Mouse (Mus musculus): ENCODE data around the gene Cast. TPM values are rescaled to one million over a fixed set of nuclear protein-coding genes. Genes with fewer than 3 reads are reported as not detected.

Cast gene
- total and polyA plus RNA-seq, 3 experiments: 18.9 to 115 (median 102) TPM

GRCm38 (mm10) chr13:74743219-74743618, 65.4 kb downstream of the Cast start:
- DNase-seq: no peak
- no peak overlapping the region for H3K4me3 ChIP-seq
- no peak overlapping the region for H3K9ac ChIP-seq (ENCODE audit: low read depth, low read length)
- H3K27ac ChIP-seq: no peak overlapping the region
- peaks cover 16% of the 10 kb centered on the region for H3K36me3 ChIP-seq (ENCODE audit: control insufficient read depth, insufficient read depth, low read length)
- H3K79me2 ChIP-seq (replicated peaks; ENCODE audit: control insufficient read depth, insufficient read depth, low read length): no peaks in the 10 kb centered on the region
- no peaks in the 10 kb centered on the region for H3K27me3 ChIP-seq (ENCODE audit: control insufficient read depth, insufficient read depth, low read length)
- 74% methylated on average over 5 of the region's 5 CpGs for WGBS
- intact Hi-C loops (cut with DNase I): no loop called here
- TF ChIP-seq EP300 (IDR thresholded peaks at IDR 0.05; ENCODE audit: insufficient read depth, low read depth, low read length) (no peak), CTCF (IDR thresholded peaks at IDR 0.05) (no peak), POLR2A (IDR thresholded peaks at IDR 0.05; ENCODE audit: insufficient read depth, low read depth, low read length) (no peak)
- H3K4me1 ChIP-seq (ENCODE audit: control insufficient read depth, insufficient read depth, low read length): no peaks in the 10 kb centered on the region

DNA sequence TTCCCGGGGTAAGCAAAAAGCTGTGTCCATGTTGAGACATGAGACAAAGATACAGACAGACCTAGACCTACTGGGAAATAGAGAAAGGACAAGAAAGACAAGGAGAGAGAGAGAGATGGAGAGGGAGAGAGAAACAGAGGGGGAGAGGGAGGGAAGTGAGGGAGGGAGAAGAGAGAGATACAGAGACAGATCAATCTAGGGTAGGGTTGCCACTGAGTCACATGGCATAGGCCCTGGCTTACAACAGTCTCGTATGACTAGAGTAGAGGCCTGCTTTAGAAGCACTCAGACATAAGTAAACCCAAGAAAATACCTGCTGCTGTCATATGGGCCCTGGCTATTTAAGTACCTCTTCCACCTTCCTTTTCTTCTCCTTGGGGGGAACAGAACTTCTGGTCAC, 72.2 kb downstream of the Cast start:
- Histone ChIP-seq H3K4me3 (no peak overlapping the region), H3K9ac (ENCODE audit: low read depth, low read length) (no peak overlapping the region), H3K79me2 (replicated peaks; ENCODE audit: control insufficient read depth, insufficient read depth, low read length) (no peaks in the 10 kb centered on the region), H3K27me3 (ENCODE audit: control insufficient read depth, insufficient read depth, low read length) (no peaks in the 10 kb centered on the region), H3K27ac (no peak overlapping the region), H3K4me1 (ENCODE audit: control insufficient read depth, insufficient read depth, low read length) (no peaks in the 10 kb centered on the region), H3K36me3 (ENCODE audit: control insufficient read depth, insufficient read depth, low read length) (peaks cover 4% of the 10 kb centered on the region)
- TF ChIP-seq EP300 (IDR thresholded peaks at IDR 0.05; ENCODE audit: insufficient read depth, low read depth, low read length) (no peak), POLR2A (IDR thresholded peaks at IDR 0.05; ENCODE audit: insufficient read depth, low read depth, low read length) (no peak), CTCF (IDR thresholded peaks at IDR 0.05) (no peak)
- intact Hi-C loops (cut with DNase I): no loop called here
- DNase-seq: no peak
- WGBS: 89% methylated on average over 2 of the region's 2 CpGs

DNA sequence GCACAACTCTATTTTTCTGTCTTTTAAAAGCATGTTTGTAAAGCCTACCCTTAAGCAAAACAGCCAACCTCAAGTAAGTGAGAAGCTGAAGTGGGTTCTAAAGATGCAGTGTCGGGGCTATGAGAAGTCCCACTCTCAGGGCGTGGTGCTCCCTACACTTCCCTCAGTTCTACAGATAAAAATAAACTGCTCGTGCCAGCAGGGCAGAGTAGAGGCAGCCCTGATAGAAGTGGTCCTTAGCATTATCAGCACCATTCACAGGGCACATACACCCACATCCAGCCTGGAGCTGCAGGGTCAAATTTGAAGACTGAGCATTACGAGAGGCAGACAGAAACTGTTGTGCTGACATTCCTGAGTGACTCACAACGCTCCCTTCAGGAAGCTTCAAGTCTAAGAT, 72.8 kb downstream of the Cast start:
- H3K9ac ChIP-seq (ENCODE audit: low read depth, low read length): no peak overlapping the region
- no peaks in the 10 kb centered on the region for H3K27me3 ChIP-seq (ENCODE audit: control insufficient read depth, insufficient read depth, low read length)
- no peak for DNase-seq
- H3K4me3 ChIP-seq: no peak overlapping the region
- no peaks in the 10 kb centered on the region for H3K4me1 ChIP-seq (ENCODE audit: control insufficient read depth, insufficient read depth, low read length)
- intact Hi-C loops (cut with DNase I): no loop called here
- WGBS: 58% methylated on average over 5 of the region's 5 CpGs
- no peak for TF ChIP-seq POLR2A (IDR thresholded peaks at IDR 0.05; ENCODE audit: insufficient read depth, low read depth, low read length)
- TF ChIP-seq EP300 (IDR thresholded peaks at IDR 0.05; ENCODE audit: insufficient read depth, low read depth, low read length): no peak
- TF ChIP-seq CTCF (IDR thresholded peaks at IDR 0.05): no peak
- H3K27ac ChIP-seq: no peak overlapping the region
- peaks cover 4% of the 10 kb centered on the region for H3K36me3 ChIP-seq (ENCODE audit: control insufficient read depth, insufficient read depth, low read length)
- H3K79me2 ChIP-seq (replicated peaks; ENCODE audit: control insufficient read depth, insufficient read depth, low read length): no peaks in the 10 kb centered on the region

- Histone ChIP-seq H3K9ac (ENCODE audit: low read depth, low read length) (no peak overlapping the region), H3K4me1 (ENCODE audit: control insufficient read depth, insufficient read depth, low read length) (no peaks in the 10 kb centered on the region), H3K79me2 (replicated peaks; ENCODE audit: control insufficient read depth, insufficient read depth, low read length) (no peaks in the 10 kb centered on the region), H3K27ac (no peak overlapping the region), H3K36me3 (ENCODE audit: control insufficient read depth, insufficient read depth, low read length) (peaks cover 2% of the 10 kb centered on the region; the same call in 1 of the 2 replicates), H3K27me3 (ENCODE audit: control insufficient read depth, insufficient read depth, low read length) (no peaks in the 10 kb centered on the region), H3K4me3 (no peak overlapping the region)
- TF ChIP-seq CTCF (IDR thresholded peaks at IDR 0.05): no peak
- no peak for TF ChIP-seq EP300 (IDR thresholded peaks at IDR 0.05; ENCODE audit: insufficient read depth, low read depth, low read length)
- TF ChIP-seq POLR2A (IDR thresholded peaks at IDR 0.05; ENCODE audit: insufficient read depth, low read depth, low read length): no peak
- intact Hi-C loops (cut with DNase I): no loop called here
- DNase-seq: no peak
- WGBS: 94% methylated on average over 4 of the region's 4 CpGs
Observed at GRCm38 (mm10) chr13:74733726-74734125, 74.9 kb downstream of the Cast start.

DNA sequence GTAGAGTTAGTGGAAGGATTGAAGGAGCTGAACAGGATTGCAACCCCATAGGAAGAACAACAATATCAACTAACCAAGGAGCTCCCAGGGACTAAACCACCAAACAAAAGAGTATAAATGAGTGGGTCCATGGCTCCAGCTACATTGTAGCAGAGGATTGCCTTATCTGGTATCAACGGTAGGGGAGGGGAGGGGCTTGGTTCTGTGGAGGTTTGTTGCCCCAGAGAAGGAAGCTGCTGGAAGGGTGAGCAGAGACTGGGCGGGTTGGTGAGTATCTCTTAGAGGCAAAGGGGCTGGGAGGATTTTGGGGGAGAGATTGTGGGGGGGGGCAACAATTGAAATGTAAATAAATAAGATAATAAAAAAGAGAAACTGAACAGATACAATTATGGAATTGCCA, 89.6 kb downstream of the Cast start:
- TF ChIP-seq CTCF (IDR thresholded peaks at IDR 0.05): no peak
- no peak for TF ChIP-seq EP300 (IDR thresholded peaks at IDR 0.05; ENCODE audit: insufficient read depth, low read depth, low read length)
- no peak for TF ChIP-seq POLR2A (IDR thresholded peaks at IDR 0.05; ENCODE audit: insufficient read depth, low read depth, low read length)
- H3K27ac ChIP-seq: no peak overlapping the region
- WGBS: 84% methylated on average over 2 of the region's 2 CpGs
- no peak for DNase-seq
- H3K27me3 ChIP-seq (ENCODE audit: control insufficient read depth, insufficient read depth, low read length): no peaks in the 10 kb centered on the region
- H3K4me1 ChIP-seq (ENCODE audit: control insufficient read depth, insufficient read depth, low read length): no peaks in the 10 kb centered on the region
- H3K4me3 ChIP-seq: no peak overlapping the region
- no peaks in the 10 kb centered on the region for H3K79me2 ChIP-seq (replicated peaks; ENCODE audit: control insufficient read depth, insufficient read depth, low read length)
- H3K9ac ChIP-seq (ENCODE audit: low read depth, low read length): no peak overlapping the region
- intact Hi-C loops (cut with DNase I): no loop called here
- H3K36me3 ChIP-seq (ENCODE audit: control insufficient read depth, insufficient read depth, low read length): peaks cover 2% of the 10 kb centered on the region

DNA sequence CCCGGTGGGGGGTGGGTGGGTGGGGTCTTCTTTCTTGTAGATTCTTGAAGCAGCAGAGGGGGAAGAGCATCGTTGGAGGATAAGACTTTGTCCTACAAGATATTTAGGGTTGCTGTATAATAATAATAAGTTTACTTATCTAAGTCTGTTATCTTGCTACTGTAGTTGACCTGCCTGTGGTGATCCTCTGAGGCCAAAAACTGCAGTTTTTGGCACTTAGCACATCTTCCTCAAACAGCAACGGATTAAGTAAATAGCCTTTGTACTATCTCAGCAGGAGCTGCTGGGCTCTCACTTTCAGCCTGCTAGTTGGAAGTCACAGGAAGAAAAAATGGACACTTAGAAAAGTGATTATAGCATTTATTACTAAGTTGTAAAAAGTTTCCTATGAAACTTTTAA, 112.4 kb downstream of the Cast start:
- H3K4me1 ChIP-seq (ENCODE audit: control insufficient read depth, insufficient read depth, low read length): no peaks in the 10 kb centered on the region
- H3K27me3 ChIP-seq (ENCODE audit: control insufficient read depth, insufficient read depth, low read length): no peaks in the 10 kb centered on the region
- intact Hi-C loops (cut with DNase I): no loop called here
- no peak overlapping the region for H3K4me3 ChIP-seq
- H3K9ac ChIP-seq (ENCODE audit: low read depth, low read length): no peak overlapping the region
- WGBS: 60% methylated on average over 3 of the region's 3 CpGs
- no peak for DNase-seq
- no peak for TF ChIP-seq CTCF (IDR thresholded peaks at IDR 0.05)
- TF ChIP-seq POLR2A (IDR thresholded peaks at IDR 0.05; ENCODE audit: insufficient read depth, low read depth, low read length): no peak
- TF ChIP-seq EP300 (IDR thresholded peaks at IDR 0.05; ENCODE audit: insufficient read depth, low read depth, low read length): no peak
- H3K36me3 ChIP-seq (ENCODE audit: control insufficient read depth, insufficient read depth, low read length): no peaks in the 10 kb centered on the region; the same call in 1 of the 2 replicates
- no peak overlapping the region for H3K27ac ChIP-seq
- no peaks in the 10 kb centered on the region for H3K79me2 ChIP-seq (replicated peaks; ENCODE audit: control insufficient read depth, insufficient read depth, low read length)

Measured in heart, adult 2 months (tissue).